Mouse (Mus musculus) embryonic fibroblast, embryonic 13.5 days (primary cell): ENCODE results near the gene Slc5a4b.

Experiments used
- CTCF ChIP-seq: IDR thresholded peaks from 2 replicates; pipeline ENCODE4 v1.5.1; 2011; ENCODE audit warnings: mild to moderate bottlenecking, control low read depth, low read length, moderate library complexity, borderline replicate concordance; ENCODE audit not compliant: insufficient read depth
- POLR2A ChIP-seq: IDR thresholded peaks from 2 replicates; pipeline ENCODE4 v1.6.1; 2011; ENCODE audit warnings: low read depth, mild to moderate bottlenecking, control low read depth, low read length, moderate library complexity

DNA sequence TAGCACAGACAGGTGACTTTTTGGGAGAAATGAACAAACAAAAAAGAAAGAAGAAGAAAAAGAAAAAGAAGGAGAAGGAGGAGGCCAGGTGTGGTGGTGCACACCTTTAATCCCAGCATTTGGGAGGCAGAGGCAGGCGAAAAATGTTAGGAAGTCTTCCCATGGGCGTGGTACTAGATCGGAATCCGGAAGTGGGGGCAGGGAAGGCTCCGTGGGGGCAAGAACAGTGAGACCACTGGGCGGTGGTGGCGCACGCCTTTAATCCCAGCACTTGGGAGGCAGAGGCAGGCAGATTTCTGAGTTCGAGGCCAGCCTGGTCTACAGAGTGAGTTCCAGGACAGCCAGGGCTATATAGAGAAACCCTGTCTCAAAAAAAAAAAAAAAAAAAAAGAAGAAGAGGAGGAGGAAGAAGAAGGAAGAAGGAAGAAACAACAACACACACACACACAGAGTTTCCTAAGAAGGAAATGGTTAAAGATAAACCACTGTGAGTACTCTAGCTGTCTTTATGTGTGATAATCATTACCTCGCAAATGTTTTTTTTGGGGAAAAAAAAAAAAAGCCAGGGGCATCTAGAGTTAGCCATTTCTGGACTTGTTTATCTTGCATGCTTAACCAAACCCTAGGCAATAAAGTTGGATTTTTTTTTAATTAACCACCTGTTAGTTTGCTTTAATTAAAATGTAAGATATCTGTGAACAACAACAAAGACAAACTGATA is 85.1 kb downstream of the Slc5a4b start:
- TF ChIP-seq CTCF: no peak
- no peak for TF ChIP-seq POLR2A
